Mouse (Mus musculus) lung, embryonic 14.5 days (tissue): ENCODE results near the gene Mphosph6. TPM values are rescaled to one million over a fixed set of nuclear protein-coding genes. Genes with fewer than 3 reads are reported as not detected.
A peak's percentile ranks its signal among the peaks of the same experiment; 100 is the strongest.

Experiments used
- ATAC-seq: fragments of 200-750 bp; cut with Nextera tagmentation; 2 replicates; pipeline ENCODE4 v1.8.0; 2017; ENCODE audit warnings: mild to moderate bottlenecking, moderate TSS enrichment, moderate library complexity; ENCODE audit not compliant: insufficient read depth
- DNase-seq: peaks from one replicate; pipeline ENCODE4 v3.0.0-alpha.2; 2015
- H3K27ac ChIP-seq: fragments of 300-500 bp; sonication (generic); 2 replicates; pipeline ENCODE4 v1.5.1; 2014; ENCODE audit warnings: low read depth, mild to moderate bottlenecking, moderate library complexity
- H3K27me3 ChIP-seq: fragments of 300-500 bp; sonication (generic); 2 replicates; pipeline ENCODE4 v1.6.1; 2014; ENCODE audit warnings: low read length, control low read depth; ENCODE audit not compliant: insufficient read depth
- H3K36me3 ChIP-seq: fragments of 300-500 bp; sonication (generic); 2 replicates; pipeline ENCODE4 v1.6.1; 2014; ENCODE audit warnings: control low read depth; ENCODE audit not compliant: insufficient read depth
- H3K4me1 ChIP-seq: fragments of 300-500 bp; sonication (generic); 2 replicates; pipeline ENCODE4 v1.6.1; 2014; ENCODE audit warnings: antibody characterized with exemption, control low read depth; ENCODE audit not compliant: insufficient read depth
- H3K4me2 ChIP-seq: fragments of 300-500 bp; sonication (generic); 2 replicates; pipeline ENCODE4 v1.6.1; 2014; ENCODE audit warnings: mild to moderate bottlenecking
- H3K4me3 ChIP-seq: fragments of 300-500 bp; sonication (generic); 2 replicates; pipeline ENCODE4 v1.5.1; 2014; ENCODE audit warnings: low read depth, low read length
- H3K9ac ChIP-seq: fragments of 300-500 bp; sonication (generic); 2 replicates; pipeline ENCODE4 v1.6.1; 2014
- H3K9me3 ChIP-seq: fragments of 300-500 bp; sonication (generic); 2 replicates; pipeline ENCODE4 v1.6.1; 2016; ENCODE audit warnings: low read depth, low read length, control low read depth
- CTCF ChIP-seq: IDR thresholded peaks from 2 replicates; pipeline ENCODE4 v1.5.1; 2016; ENCODE audit warnings: antibody characterized with exemption, low read depth
- WGBS: fragments of 180-500 bp; shearing (Covaris S2); extraction: QIAGEN DNeasy Blood & Tissue Kit; methylation state at CpG from one replicate; pipeline ENCODE4 v1.1.7; 2014; 5-methylcytosine and 5-hydroxymethylcytosine counted together
- polyA plus RNA-seq: library from polyadenylated mRNA; unstranded; fragments of >200 nt; fragmentation: Nextera tagmentation; extraction: Ambion mirVana; gene quantifications from 2 replicates; pipeline ENCODE4 v1.2.1, GENCODE M21; 2014

The Mphosph6 gene
- polyA plus RNA-seq: 60.9 and 61.3 TPM in 2 replicates

DNA sequence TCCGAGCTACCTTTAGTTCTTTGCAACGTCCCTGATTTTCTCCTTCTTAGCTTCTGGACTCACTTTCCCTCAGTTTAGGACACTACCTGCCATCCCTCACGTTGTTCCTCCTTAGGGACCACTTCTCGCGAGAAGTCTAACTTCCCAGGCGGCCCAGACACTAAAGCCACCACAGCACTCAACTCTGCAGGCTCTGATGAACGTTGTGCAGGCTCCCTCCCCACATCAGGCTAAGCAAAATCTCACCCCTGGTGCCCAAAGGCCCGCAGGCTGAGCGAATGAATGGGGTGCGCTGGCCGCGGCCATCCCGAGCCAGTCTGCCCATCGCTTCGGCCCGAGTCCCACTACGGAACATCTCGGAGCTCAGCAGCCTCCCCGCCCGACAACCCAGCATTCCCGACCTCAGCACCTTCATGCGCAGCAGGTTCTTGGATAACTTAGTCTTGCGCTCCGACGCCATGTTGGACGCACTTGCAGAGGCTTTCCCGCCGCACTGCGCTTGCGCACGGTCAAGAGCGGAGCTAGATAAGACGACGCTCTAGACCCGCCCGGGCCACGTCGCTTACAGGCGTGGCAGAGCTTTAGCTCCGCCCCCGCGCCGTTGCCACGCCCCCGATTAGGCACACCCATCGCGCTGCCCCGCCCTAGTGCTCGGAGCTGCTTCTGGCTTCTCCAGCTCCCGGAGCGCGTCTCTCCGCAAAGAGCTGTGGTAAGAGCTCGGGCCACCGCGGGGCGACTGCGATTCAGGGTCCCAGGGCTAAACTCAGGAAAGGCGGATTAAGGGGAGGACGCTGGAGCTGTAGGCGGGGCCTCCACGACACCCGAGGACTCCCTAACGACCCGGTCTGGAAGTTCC, at the start of gene Mphosph6:
TSS of gene Mphosph6 (minus strand) at position 501 of the 856 bp plus-strand sequence.
- H3K4me2 ChIP-seq: peak within 1 kb of the TSS; percentile 69
- TF ChIP-seq CTCF: peak; percentile 27; the same call in 1 of the 2 replicates
- H3K4me1 ChIP-seq: peaks cover 5% of the 10 kb centered on the region; the same call in 1 of the 2 replicates
- peak within 1 kb of the TSS; percentile 86 for H3K4me3 ChIP-seq
- H3K36me3 ChIP-seq: peaks cover 23% of the 10 kb centered on the region
- no peaks in the 10 kb centered on the region for H3K27me3 ChIP-seq
- peak; percentile 98 for ATAC-seq
- DNase-seq: peak; percentile 100
- peak within 1 kb of the TSS; percentile 94 for H3K27ac ChIP-seq
- no peaks in the 10 kb centered on the region for H3K9me3 ChIP-seq
- peak within 1 kb of the TSS; percentile 87 for H3K9ac ChIP-seq
- WGBS: under 1% methylated on average over 65 of the region's 65 CpGs

- ATAC-seq (no peak), DNase-seq (no peak)
- Histone ChIP-seq H3K27ac (no peak overlapping the region), H3K27me3 (no peaks in the 10 kb centered on the region), H3K4me2 (no peak overlapping the region), H3K4me1 (no peaks in the 10 kb centered on the region), H3K4me3 (no peak overlapping the region), H3K36me3 (no peaks in the 10 kb centered on the region), H3K9ac (no peak overlapping the region), H3K9me3 (no peaks in the 10 kb centered on the region)
- no peak for TF ChIP-seq CTCF
- WGBS: 57% methylated on average over 10 of the region's 10 CpGs
Measured at GRCm38 (mm10) chr8:117850420-117850819, 48.7 kb upstream of the Mphosph6 start.

DNA sequence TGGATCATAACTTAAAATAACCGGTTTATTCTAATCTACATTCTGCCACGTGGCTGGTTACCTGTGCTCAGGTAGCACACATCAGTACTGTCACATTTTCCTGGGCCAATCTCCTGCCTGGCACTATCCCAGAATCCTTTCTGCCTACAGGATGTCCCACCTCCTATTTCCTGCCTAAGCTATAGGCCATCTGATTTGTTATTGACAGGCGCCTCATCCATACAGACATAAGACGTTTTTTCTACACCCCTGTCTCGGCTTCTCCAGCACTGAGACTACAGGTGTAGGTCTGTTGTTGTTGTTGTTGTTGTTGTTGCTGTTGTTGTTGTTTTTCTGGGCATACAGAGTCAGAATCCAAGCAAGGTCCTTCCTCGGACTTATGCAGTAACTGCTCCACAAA, 46.1 kb upstream of the Mphosph6 start:
- no peaks in the 10 kb centered on the region for H3K4me1 ChIP-seq
- no peaks in the 10 kb centered on the region for H3K9me3 ChIP-seq
- 80% methylated on average over 6 of the region's 6 CpGs for WGBS
- TF ChIP-seq CTCF: no peak
- no peak for DNase-seq
- no peak overlapping the region for H3K9ac ChIP-seq
- no peak overlapping the region for H3K4me2 ChIP-seq
- no peak overlapping the region for H3K27ac ChIP-seq
- no peak overlapping the region for H3K4me3 ChIP-seq
- no peaks in the 10 kb centered on the region for H3K36me3 ChIP-seq
- H3K27me3 ChIP-seq: no peaks in the 10 kb centered on the region
- no peak for ATAC-seq

- WGBS: 81% methylated on average over 8 of the region's 8 CpGs
- Histone ChIP-seq H3K27ac (no peak overlapping the region), H3K9me3 (no peaks in the 10 kb centered on the region), H3K4me3 (no peak overlapping the region), H3K4me2 (no peak overlapping the region), H3K4me1 (no peaks in the 10 kb centered on the region), H3K9ac (no peak overlapping the region), H3K27me3 (no peaks in the 10 kb centered on the region), H3K36me3 (no peaks in the 10 kb centered on the region)
- TF ChIP-seq CTCF: peak; percentile 15; the same call in 1 of the 2 replicates
- DNase-seq (no peak), ATAC-seq (no peak)
Measured at GRCm38 (mm10) chr8:117843694-117844093, 42.0 kb upstream of the Mphosph6 start.

- no peak for ATAC-seq
- 33% methylated on average over 4 of the region's 4 CpGs for WGBS
- Histone ChIP-seq H3K27me3 (no peaks in the 10 kb centered on the region), H3K27ac (no peak overlapping the region), H3K9me3 (no peaks in the 10 kb centered on the region), H3K4me1 (no peaks in the 10 kb centered on the region), H3K4me3 (no peak overlapping the region), H3K9ac (no peak overlapping the region), H3K4me2 (no peak overlapping the region), H3K36me3 (no peaks in the 10 kb centered on the region)
- no peak for TF ChIP-seq CTCF
- DNase-seq: peak; percentile 6
Measured at GRCm38 (mm10) chr8:117813524-117813923, 11.8 kb upstream of the Mphosph6 start.

DNA sequence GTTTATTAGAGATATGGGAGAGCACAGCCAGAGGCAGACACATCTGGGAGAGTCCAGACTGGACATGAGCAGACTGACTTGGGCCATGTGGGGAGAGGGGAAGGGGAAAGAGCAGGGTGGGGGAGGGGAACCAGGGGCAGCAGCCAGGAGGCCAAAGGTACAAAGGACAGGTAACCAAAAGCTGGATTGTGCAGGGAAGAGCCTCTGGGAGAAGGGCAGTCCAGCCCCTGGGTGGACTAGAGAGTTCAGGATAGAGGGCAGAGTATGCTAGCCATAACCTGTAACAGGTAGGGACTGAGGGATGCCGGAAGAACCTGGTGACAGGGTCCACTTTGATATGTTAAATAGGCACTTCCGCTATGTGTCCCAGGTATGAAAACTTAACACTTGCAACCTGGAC, 8.9 kb upstream of the Mphosph6 start:
- WGBS: 92% methylated on average over 2 of the region's 2 CpGs
- no peak overlapping the region for H3K4me3 ChIP-seq
- H3K9me3 ChIP-seq: no peaks in the 10 kb centered on the region
- H3K27ac ChIP-seq: no peak overlapping the region
- TF ChIP-seq CTCF: no peak
- no peaks in the 10 kb centered on the region for H3K36me3 ChIP-seq
- no peaks in the 10 kb centered on the region for H3K27me3 ChIP-seq
- DNase-seq: no peak
- ATAC-seq: no peak
- H3K4me2 ChIP-seq: no peak overlapping the region
- no peaks in the 10 kb centered on the region for H3K4me1 ChIP-seq
- H3K9ac ChIP-seq: no peak overlapping the region

- Histone ChIP-seq H3K27me3 (no peaks in the 10 kb centered on the region), H3K9me3 (no peaks in the 10 kb centered on the region), H3K9ac (no peak overlapping the region), H3K4me3 (no peak overlapping the region), H3K36me3 (no peaks in the 10 kb centered on the region), H3K4me2 (no peak overlapping the region), H3K4me1 (peaks cover 5% of the 10 kb centered on the region; the same call in 1 of the 2 replicates), H3K27ac (0 out of 2 replicates have a peak overlapping the region, but pooled peaks have one; percentile 36)
- DNase-seq (peak; percentile 30), ATAC-seq (no peak)
- TF ChIP-seq CTCF: no peak
- WGBS: 53% methylated on average over 5 of the region's 5 CpGs
Measured at GRCm38 (mm10) chr8:117805419-117805818, 3.7 kb upstream of the Mphosph6 start.
